Mouse (Mus musculus): ENCODE results near the gene Ahsa1.
"Not testable (repeated sequence)": the region's sequence is repeated elsewhere in the genome, so short reads cannot be mapped to it uniquely, and the experiment has no call there.

Gene Ahsa1

GRCm38 (mm10) chr12:87281766-87282165, 15.5 kb downstream of the Ahsa1 start:
- no peak for DNase-seq (ENCODE audit: low spot score in 2 of 2)

- no peak for DNase-seq (ENCODE audit: low spot score in 2 of 2)
These were observed 16.5 kb downstream of the Ahsa1 start for GRCm38 (mm10) chr12:87282743-87283142.

GRCm38 (mm10) chr12:87283706-87284105, 17.4 kb downstream of the Ahsa1 start:
- no peak for DNase-seq (ENCODE audit: low spot score in 2 of 2)

- no peak for DNase-seq (ENCODE audit: low spot score in 2 of 2)
These were observed 18.0 kb downstream of the Ahsa1 start for GRCm38 (mm10) chr12:87284268-87284667.

- DNase-seq (ENCODE audit: low spot score in 2 of 2), result no peak
These were observed 18.4 kb downstream of the Ahsa1 start for GRCm38 (mm10) chr12:87284726-87285125.

GRCm38 (mm10) chr12:87289100-87289499, 22.8 kb downstream of the Ahsa1 start:
- DNase-seq (ENCODE audit: low spot score in 2 of 2), result no peak

- no peak for DNase-seq (ENCODE audit: low spot score in 2 of 2)
These were observed 27.7 kb downstream of the Ahsa1 start for GRCm38 (mm10) chr12:87293934-87294333.

- peak in 1 of 2 experiments; percentile 30 for DNase-seq (ENCODE audit: low spot score in 2 of 2)
These were observed 32.9 kb downstream of the Ahsa1 start for GRCm38 (mm10) chr12:87299037-87299656.

GRCm38 (mm10) chr12:87299657-87300440, 33.6 kb downstream of the Ahsa1 start, which contains the start of gene Ism2:
TSS of gene Ism2 (minus strand) at chr12:87299705.
- DNase-seq (ENCODE audit: low spot score in 2 of 2), result peak in 1 of 2 experiments; percentile 25

- DNase-seq (ENCODE audit: low spot score in 2 of 2), result no peak
These were observed 34.1 kb downstream of the Ahsa1 start for GRCm38 (mm10) chr12:87300441-87300690.

GRCm38 (mm10) chr12:87301189-87301588, 34.9 kb downstream of the Ahsa1 start:
- DNase-seq (ENCODE audit: low spot score in 2 of 2), result no peak

- no peak for DNase-seq (ENCODE audit: low spot score in 2 of 2)
These were observed 39.7 kb downstream of the Ahsa1 start for GRCm38 (mm10) chr12:87305767-87306583.

GRCm38 (mm10) chr12:87306584-87306844, 40.2 kb downstream of the Ahsa1 start:
- DNase-seq (ENCODE audit: low spot score in 2 of 2), result not testable (repeated sequence)

GRCm38 (mm10) chr12:87313098-87313497, 46.8 kb downstream of the Ahsa1 start:
- no peak for DNase-seq (ENCODE audit: low spot score in 2 of 2)

- DNase-seq (ENCODE audit: low spot score in 2 of 2), result no peak
These were observed 51.7 kb downstream of the Ahsa1 start for GRCm38 (mm10) chr12:87317951-87318350.

- no peak for DNase-seq (ENCODE audit: low spot score in 2 of 2)
These were observed 53.0 kb downstream of the Ahsa1 start for GRCm38 (mm10) chr12:87319229-87319628.
